Mouse (Mus musculus): ENCODE data around the gene Gm6482.
A peak's percentile ranks its signal among the peaks of the same experiment; 100 is the strongest.
"Not testable (repeated sequence)": the region's sequence is repeated elsewhere in the genome, so short reads cannot be mapped to it uniquely, and the experiment has no call there.

Gene Gm6482

GRCm38 (mm10) chr14:41408181-41408580 is at the start of gene Gm6482:
Gene Gm6482 (minus strand): TSS chr14:41408281.
- not testable (repeated sequence) for DNase-seq (ENCODE audit: low spot score)

GRCm38 (mm10) chr14:41453418-41453817 is 45.3 kb upstream of the Gm6482 start, which contains the start of gene Gm7954:
Gene Gm7954 (minus strand): TSS chr14:41453518.
- DNase-seq (ENCODE audit: low spot score): not testable (repeated sequence)

- DNase-seq (ENCODE audit: low spot score): not testable (repeated sequence)
Observed at GRCm38 (mm10) chr14:41425393-41426075, 17.5 kb upstream of the Gm6482 start.

GRCm38 (mm10) chr14:41424694-41425093 is 16.6 kb upstream of the Gm6482 start:
- DNase-seq (ENCODE audit: low spot score): peak; percentile 1

- not testable (repeated sequence) for DNase-seq (ENCODE audit: low spot score)
Observed at GRCm38 (mm10) chr14:41386279-41386678, 21.8 kb downstream of the Gm6482 start, which contains the start of gene Gm7945. Gene Gm7945 (minus strand): TSS chr14:41386379.
